Mouse (Mus musculus): ENCODE measurements around the gene Gpr179. TPM values are rescaled to one million over a fixed set of nuclear protein-coding genes. Genes with fewer than 3 reads are reported as not detected.

The Gpr179 gene
- polyA plus RNA-seq, 1 experiment from 2014 or later, result 0.06 TPM

GRCm38 (mm10) chr11:97354646-97355045 lies 2.8 kb upstream of the Gpr179 start:
- H3K4me1 ChIP-seq (replicated peaks), result peaks cover 22% of the 10 kb centered on the region
- H3K36me3 ChIP-seq, result no peaks in the 10 kb centered on the region
- ATAC-seq (ENCODE audit: insufficient number of reproducible peaks, low FRiP score), result no peak
- 0 out of 2 replicates have a peak, but pooled peaks cover 4% of the 10 kb centered on the region for H3K27me3 ChIP-seq (replicated peaks)
- H3K9me3 ChIP-seq (replicated peaks), result no peaks in the 10 kb centered on the region
- H3K4me2 ChIP-seq, result no peak overlapping the region
- H3K27ac ChIP-seq (ENCODE audit: poor library complexity, severe bottlenecking), result no peak overlapping the region
- H3K9ac ChIP-seq, result no peak overlapping the region
- 57% methylated on average over 2 of the region's 2 CpGs for WGBS
- no peak overlapping the region for H3K4me3 ChIP-seq

DNA sequence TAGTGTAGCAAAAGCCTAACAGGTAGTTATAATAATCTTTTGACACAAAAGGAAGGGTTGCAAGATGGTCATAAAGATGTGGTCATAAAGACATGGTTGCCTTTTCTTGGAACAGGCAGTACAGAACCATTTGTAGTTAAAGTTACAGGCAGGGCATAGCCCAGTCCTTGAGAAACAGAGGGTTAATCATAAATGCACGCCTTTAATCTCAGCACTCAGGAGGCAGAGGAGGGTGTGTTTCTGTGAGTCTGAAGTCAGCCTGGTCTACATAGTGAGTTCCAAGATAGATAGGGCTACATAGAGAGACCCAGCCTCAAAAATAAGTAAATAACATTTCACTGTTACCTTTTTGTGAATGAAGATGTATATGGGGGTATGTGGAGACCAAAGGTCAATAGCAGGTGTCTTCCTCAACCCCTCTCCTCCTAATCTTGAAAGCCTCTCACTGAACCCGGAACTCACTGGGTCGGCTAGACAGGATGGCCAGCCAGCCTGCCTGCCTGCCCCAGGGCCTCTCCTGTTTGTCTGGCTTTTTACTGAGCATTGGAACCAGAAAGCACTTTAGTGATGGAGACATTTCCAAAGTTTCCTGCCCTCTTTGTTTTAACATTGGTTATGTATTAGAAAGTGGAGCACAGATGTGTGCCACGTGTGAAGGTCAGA lies 1.2 kb upstream of the Gpr179 start:
- Histone ChIP-seq H3K4me1 (replicated peaks) (peaks cover 25% of the 10 kb centered on the region), H3K36me3 (no peaks in the 10 kb centered on the region), H3K4me2 (no peak overlapping the region), H3K4me3 (no peak overlapping the region), H3K27ac (ENCODE audit: poor library complexity, severe bottlenecking) (no peak overlapping the region), H3K9ac (no peak overlapping the region), H3K9me3 (replicated peaks) (no peaks in the 10 kb centered on the region), H3K27me3 (replicated peaks) (0 out of 2 replicates have a peak, but pooled peaks cover 4% of the 10 kb centered on the region)
- ATAC-seq (ENCODE audit: insufficient number of reproducible peaks, low FRiP score), result no peak
- WGBS, result 54% methylated on average over 4 of the region's 4 CpGs

DNA sequence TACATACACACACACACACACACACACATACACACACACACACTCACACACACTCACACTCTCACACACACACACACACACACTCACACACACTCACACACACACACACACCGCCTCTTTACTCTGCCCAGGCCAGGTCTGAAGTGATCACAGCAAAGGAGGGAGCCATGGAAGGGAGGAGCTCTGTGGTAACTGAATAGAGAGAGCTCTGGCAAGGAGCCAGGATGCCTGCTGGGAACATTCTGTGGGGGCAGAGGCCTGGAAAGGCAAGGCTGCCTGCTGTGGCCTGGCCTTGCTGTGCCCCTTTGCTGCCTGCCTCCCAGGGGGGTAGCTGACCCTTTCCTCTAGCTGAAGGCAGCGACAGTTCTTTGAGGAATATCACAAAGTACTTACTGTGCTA lies 1.8 kb downstream of the Gpr179 start:
- no peak overlapping the region for H3K4me3 ChIP-seq
- no peaks in the 10 kb centered on the region for H3K9me3 ChIP-seq (replicated peaks)
- WGBS, result 10% methylated on average over 2 of the region's 2 CpGs
- no peaks in the 10 kb centered on the region for H3K36me3 ChIP-seq
- 0 out of 2 replicates have a peak, but pooled peaks cover 4% of the 10 kb centered on the region for H3K27me3 ChIP-seq (replicated peaks)
- peak; percentile 78 for ATAC-seq (ENCODE audit: insufficient number of reproducible peaks, low FRiP score)
- H3K4me2 ChIP-seq, result no peak overlapping the region
- peaks cover 38% of the 10 kb centered on the region for H3K4me1 ChIP-seq (replicated peaks)
- peak overlapping the region; percentile 43; the same call in 1 of the 2 replicates for H3K9ac ChIP-seq
- H3K27ac ChIP-seq (ENCODE audit: poor library complexity, severe bottlenecking), result peak overlapping the region; percentile 73

DNA sequence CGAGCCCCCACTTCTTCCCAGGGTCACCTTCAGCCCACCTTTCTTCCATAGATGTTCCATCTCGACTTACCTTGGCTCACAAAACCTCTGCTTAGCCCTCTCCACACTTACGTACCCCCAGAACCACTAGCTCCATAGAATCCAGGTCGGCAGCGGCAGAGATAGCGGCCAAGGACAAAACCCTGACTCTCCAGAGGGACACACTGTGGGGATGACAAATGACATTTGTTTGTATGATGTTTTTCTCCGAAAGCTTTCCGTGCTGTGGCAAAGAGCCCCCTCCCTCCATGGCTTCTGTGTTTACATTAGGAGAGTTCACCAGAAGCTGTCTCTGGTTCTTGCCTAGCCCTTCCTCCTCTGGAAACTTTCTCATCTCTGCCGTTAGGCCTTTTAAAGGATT lies 4.6 kb downstream of the Gpr179 start:
- Histone ChIP-seq H3K4me2 (no peak overlapping the region), H3K27ac (ENCODE audit: poor library complexity, severe bottlenecking) (no peak overlapping the region), H3K4me1 (replicated peaks) (peaks cover 49% of the 10 kb centered on the region), H3K9ac (no peak overlapping the region), H3K27me3 (replicated peaks) (peaks cover 22% of the 10 kb centered on the region), H3K36me3 (no peaks in the 10 kb centered on the region), H3K4me3 (no peak overlapping the region), H3K9me3 (replicated peaks) (no peaks in the 10 kb centered on the region)
- ATAC-seq (ENCODE audit: insufficient number of reproducible peaks, low FRiP score), result no peak
- 77% methylated on average over 9 of the region's 9 CpGs for WGBS

- no peak overlapping the region for H3K27ac ChIP-seq (ENCODE audit: poor library complexity, severe bottlenecking)
- WGBS, result 75% methylated on average over 9 of the region's 9 CpGs
- peaks cover 25% of the 10 kb centered on the region for H3K27me3 ChIP-seq (replicated peaks)
- H3K9ac ChIP-seq, result no peak overlapping the region
- H3K4me2 ChIP-seq, result no peak overlapping the region
- no peak for ATAC-seq (ENCODE audit: insufficient number of reproducible peaks, low FRiP score)
- H3K36me3 ChIP-seq, result no peaks in the 10 kb centered on the region
- no peak overlapping the region for H3K4me3 ChIP-seq
- H3K4me1 ChIP-seq (replicated peaks), result peaks cover 43% of the 10 kb centered on the region
- no peaks in the 10 kb centered on the region for H3K9me3 ChIP-seq (replicated peaks)
Observed at GRCm38 (mm10) chr11:97346383-97346782, 5.5 kb downstream of the Gpr179 start.

- H3K4me1 ChIP-seq (replicated peaks), result peaks cover 35% of the 10 kb centered on the region
- no peak overlapping the region for H3K4me2 ChIP-seq
- H3K27me3 ChIP-seq (replicated peaks), result peaks cover 28% of the 10 kb centered on the region
- no peak for ATAC-seq (ENCODE audit: insufficient number of reproducible peaks, low FRiP score)
- H3K9me3 ChIP-seq (replicated peaks), result no peaks in the 10 kb centered on the region
- no peak overlapping the region for H3K4me3 ChIP-seq
- 45% methylated on average over 10 of the region's 10 CpGs for WGBS
- no peaks in the 10 kb centered on the region for H3K36me3 ChIP-seq
- no peak overlapping the region for H3K27ac ChIP-seq (ENCODE audit: poor library complexity, severe bottlenecking)
- no peak overlapping the region for H3K9ac ChIP-seq
Observed at GRCm38 (mm10) chr11:97345446-97345845, 6.4 kb downstream of the Gpr179 start.

GRCm38 (mm10) chr11:97343619-97344018 lies 8.3 kb downstream of the Gpr179 start:
- Histone ChIP-seq H3K4me3 (peak overlapping the region; percentile 12; the same call in 1 of the 2 replicates), H3K36me3 (no peaks in the 10 kb centered on the region), H3K4me2 (peak overlapping the region; percentile 60), H3K27ac (ENCODE audit: poor library complexity, severe bottlenecking) (no peak overlapping the region), H3K9ac (no peak overlapping the region), H3K27me3 (replicated peaks) (peaks cover 32% of the 10 kb centered on the region), H3K9me3 (replicated peaks) (no peaks in the 10 kb centered on the region), H3K4me1 (replicated peaks) (peaks cover 29% of the 10 kb centered on the region)
- ATAC-seq (ENCODE audit: insufficient number of reproducible peaks, low FRiP score), result peak; percentile 16; the same call in 1 of the 2 replicates
- 21% methylated on average over 17 of the region's 17 CpGs for WGBS

- no peaks in the 10 kb centered on the region for H3K36me3 ChIP-seq
- 30% methylated on average over 8 of the region's 8 CpGs for WGBS
- H3K9ac ChIP-seq, result no peak overlapping the region
- H3K4me1 ChIP-seq (replicated peaks), result peaks cover 34% of the 10 kb centered on the region
- H3K27ac ChIP-seq (ENCODE audit: poor library complexity, severe bottlenecking), result no peak overlapping the region
- H3K27me3 ChIP-seq (replicated peaks), result peaks cover 37% of the 10 kb centered on the region
- peak overlapping the region; percentile 60 for H3K4me2 ChIP-seq
- H3K4me3 ChIP-seq, result no peak overlapping the region
- no peaks in the 10 kb centered on the region for H3K9me3 ChIP-seq (replicated peaks)
- ATAC-seq (ENCODE audit: insufficient number of reproducible peaks, low FRiP score), result no peak
Observed at GRCm38 (mm10) chr11:97343175-97343574, 8.7 kb downstream of the Gpr179 start.

DNA sequence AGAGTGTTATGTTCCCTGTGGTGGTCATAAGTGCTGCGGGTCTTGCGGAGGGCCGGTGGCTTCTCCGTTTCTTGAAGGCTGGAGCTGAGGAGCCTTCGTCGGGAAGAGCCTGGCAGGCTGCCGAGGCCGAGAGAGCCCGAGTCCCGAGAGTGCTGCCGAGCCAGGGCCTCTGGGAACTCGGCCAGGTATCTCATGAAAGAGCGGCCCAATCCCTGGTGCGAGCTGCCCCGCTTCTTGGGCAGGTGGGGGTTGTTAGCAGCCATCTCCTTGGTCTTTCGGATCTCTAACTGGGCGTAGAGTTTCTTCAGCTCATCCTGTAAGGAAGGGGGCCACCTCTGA lies 12.9 kb downstream of the Gpr179 start:
- Histone ChIP-seq H3K36me3 (no peaks in the 10 kb centered on the region), H3K9me3 (replicated peaks) (no peaks in the 10 kb centered on the region), H3K27ac (ENCODE audit: poor library complexity, severe bottlenecking) (no peak overlapping the region), H3K27me3 (replicated peaks) (peaks cover 67% of the 10 kb centered on the region), H3K4me1 (replicated peaks) (peaks cover 29% of the 10 kb centered on the region), H3K4me2 (peak overlapping the region; percentile 57), H3K9ac (peak overlapping the region; percentile 49), H3K4me3 (peak overlapping the region; percentile 21)
- WGBS, result 23% methylated on average over 17 of the region's 17 CpGs
- no peak for ATAC-seq (ENCODE audit: insufficient number of reproducible peaks, low FRiP score)

DNA sequence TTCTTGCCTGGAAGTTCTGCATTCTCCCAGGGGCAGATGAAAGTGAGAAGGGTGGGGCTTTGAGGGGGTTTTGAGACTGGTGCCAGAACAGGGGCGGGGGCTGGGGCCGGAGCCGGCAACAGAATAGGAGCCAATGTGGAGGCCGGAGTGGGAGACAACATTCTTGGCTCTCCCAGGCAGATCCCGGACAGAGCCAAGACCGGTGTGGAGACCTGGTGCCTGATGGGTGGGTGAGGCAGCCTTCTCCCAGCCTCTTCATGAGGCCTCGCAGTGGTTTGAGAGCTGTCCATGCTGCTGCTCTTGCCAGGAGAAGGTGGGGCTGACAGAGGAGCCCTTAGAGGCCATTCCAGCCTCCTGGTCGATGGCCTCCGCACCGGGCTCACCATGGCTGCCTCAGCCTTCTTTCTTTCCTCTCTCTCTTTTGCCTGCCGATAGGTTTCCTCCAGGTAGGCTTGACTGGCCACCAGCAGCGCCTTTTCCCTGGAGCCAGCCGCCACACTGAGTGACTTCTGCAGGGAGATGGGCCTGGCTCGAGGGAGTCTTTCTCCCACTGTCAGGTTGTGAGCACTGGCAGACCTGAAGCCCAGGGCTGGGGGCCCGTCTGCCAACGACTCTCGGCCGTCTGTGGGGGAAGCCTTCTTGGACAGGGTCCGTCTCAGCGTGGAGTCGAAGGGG lies 13.4 kb downstream of the Gpr179 start:
- H3K4me1 ChIP-seq (replicated peaks), result peaks cover 24% of the 10 kb centered on the region
- H3K4me3 ChIP-seq, result peak overlapping the region; percentile 21
- H3K4me2 ChIP-seq, result peak overlapping the region; percentile 57
- WGBS, result 29% methylated on average over 21 of the region's 21 CpGs
- no peaks in the 10 kb centered on the region for H3K9me3 ChIP-seq (replicated peaks)
- H3K27me3 ChIP-seq (replicated peaks), result peaks cover 62% of the 10 kb centered on the region
- 0 out of 2 replicates have a peak overlapping the region, but pooled peaks have one; percentile 18 for H3K27ac ChIP-seq (ENCODE audit: poor library complexity, severe bottlenecking)
- peak overlapping the region; percentile 49 for H3K9ac ChIP-seq
- ATAC-seq (ENCODE audit: insufficient number of reproducible peaks, low FRiP score), result peak; percentile 46; the same call in 1 of the 2 replicates
- no peaks in the 10 kb centered on the region for H3K36me3 ChIP-seq

DNA sequence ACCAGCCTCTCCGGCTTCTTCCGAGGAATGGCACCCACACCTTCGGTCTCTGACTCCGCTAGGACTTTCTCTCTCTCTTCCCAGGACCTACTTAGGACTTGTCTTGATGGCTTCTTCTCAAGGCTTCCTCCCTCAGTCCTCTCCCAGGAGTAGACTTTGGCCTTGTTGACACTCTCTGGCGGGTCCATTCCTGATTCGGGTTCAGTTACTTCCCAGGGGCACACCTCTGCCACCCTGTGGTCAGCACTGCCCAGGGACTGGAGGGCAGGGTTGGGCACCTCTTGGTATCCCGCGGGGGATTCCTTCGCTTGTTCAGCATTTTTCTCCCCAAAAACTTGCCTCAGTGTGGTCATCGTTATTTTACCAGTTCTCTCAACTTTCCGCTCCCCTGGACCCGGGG lies 14.5 kb downstream of the Gpr179 start:
- ATAC-seq (ENCODE audit: insufficient number of reproducible peaks, low FRiP score), result no peak
- 76% methylated on average over 12 of the region's 12 CpGs for WGBS

More for the DNA sequence above, 14.5 kb downstream of the Gpr179 start:
- Histone ChIP-seq H3K4me3 (no peak overlapping the region), H3K36me3 (no peaks in the 10 kb centered on the region), H3K9me3 (replicated peaks) (no peaks in the 10 kb centered on the region), H3K27ac (ENCODE audit: poor library complexity, severe bottlenecking) (no peak overlapping the region), H3K4me1 (replicated peaks) (peaks cover 21% of the 10 kb centered on the region), H3K9ac (no peak overlapping the region), H3K4me2 (no peak overlapping the region), H3K27me3 (replicated peaks) (peaks cover 51% of the 10 kb centered on the region)

All from heart, embryonic 12.5 days (tissue).